Mouse (Mus musculus): ENCODE data around the gene Cnih1. TPM values are rescaled to one million over a fixed set of nuclear protein-coding genes. Genes with fewer than 3 reads are reported as not detected.
A peak's percentile ranks its signal among the peaks of the same experiment; 100 is the strongest.

Cnih1 gene
- polyA plus RNA-seq, 1 experiment, result 71.4 TPM

DNA sequence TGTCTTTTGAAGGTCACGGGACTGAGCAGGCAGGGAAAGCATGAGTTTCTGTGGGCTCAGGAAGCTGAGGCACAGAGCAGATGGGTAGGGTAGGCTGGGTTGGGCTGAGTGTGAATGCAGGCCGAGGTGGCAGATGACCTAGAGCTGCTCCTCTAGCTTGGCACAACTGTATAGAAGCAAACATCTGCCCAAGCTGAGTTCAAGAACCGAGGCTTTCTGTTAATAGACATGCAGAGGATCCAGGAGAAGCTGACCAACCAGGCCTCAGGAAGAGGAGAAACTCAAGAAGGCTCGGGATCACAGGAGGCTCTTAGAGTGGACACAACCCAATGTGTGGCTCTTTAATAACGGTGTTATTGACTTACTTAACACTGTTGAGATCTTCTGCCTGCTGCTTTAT lies 18.0 kb upstream of the Cnih1 start:
- TF ChIP-seq POLR2A (IDR thresholded peaks at IDR 0.05; ENCODE audit: low read depth, low read length), result no peak
- TF ChIP-seq CTCF (conservative IDR thresholded peaks at IDR 0.05; ENCODE audit: insufficient read depth, insufficient read length, low read depth, low read length), result no peak
- Histone ChIP-seq H3K4me1 (ENCODE audit: control insufficient read depth, insufficient read depth, low read length) (no peaks in the 10 kb centered on the region), H3K27ac (ENCODE audit: insufficient read depth, low read depth, low read length) (no peak overlapping the region), H3K4me3 (ENCODE audit: insufficient read depth, low read depth, low read length) (no peak overlapping the region), H3K36me3 (ENCODE audit: control insufficient read depth, insufficient read depth, low read length) (peaks cover 5% of the 10 kb centered on the region), H3K27me3 (replicated peaks; ENCODE audit: control insufficient read depth, insufficient read depth, low read length) (no peaks in the 10 kb centered on the region)
- 78% methylated on average over 5 of the region's 5 CpGs for WGBS
- no peak for DNase-seq

DNA sequence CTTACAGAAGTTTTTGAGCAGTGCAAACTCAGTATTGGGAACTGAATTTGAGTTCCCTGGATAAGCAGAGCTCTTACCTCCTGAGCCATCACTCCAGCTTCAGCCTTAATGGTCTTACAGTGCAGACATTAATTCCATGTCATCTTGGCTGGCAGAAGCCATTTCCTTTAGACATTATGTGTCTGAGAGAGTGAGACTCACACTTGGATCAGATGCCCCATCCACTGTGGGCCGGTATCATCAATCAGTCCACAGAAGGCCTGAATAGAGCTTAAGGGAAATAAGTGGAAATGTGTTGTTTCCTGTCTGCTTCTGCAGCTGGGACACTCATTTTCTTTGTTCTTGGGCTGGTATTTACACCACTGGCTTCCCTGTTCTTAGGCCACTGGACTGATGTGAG lies 15.6 kb upstream of the Cnih1 start:
- WGBS, result 62% methylated on average over 1 of the region's 1 CpGs

DNA sequence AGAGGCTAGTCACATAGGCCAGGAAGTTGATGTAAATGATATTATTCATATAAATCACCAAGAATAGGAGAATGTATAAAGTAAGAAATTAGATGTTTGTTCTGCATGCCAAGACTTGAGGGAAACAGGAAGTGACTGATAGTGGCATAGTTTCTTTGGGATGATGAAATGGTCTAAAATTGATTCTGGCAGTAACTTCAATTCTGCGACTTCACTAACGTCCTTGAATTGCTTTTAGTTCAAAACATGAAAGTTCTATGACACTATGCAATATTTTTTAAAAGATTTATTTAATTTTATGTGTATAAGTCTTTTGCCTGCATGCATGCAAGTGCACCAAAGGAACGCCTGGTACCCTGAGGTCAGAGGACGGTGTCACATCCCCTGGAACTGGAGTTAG lies 15.0 kb upstream of the Cnih1 start:
- no peaks in the 10 kb centered on the region for H3K36me3 ChIP-seq (ENCODE audit: control insufficient read depth, insufficient read depth, low read length)
- DNase-seq, result no peak
- no peak for TF ChIP-seq CTCF (conservative IDR thresholded peaks at IDR 0.05; ENCODE audit: insufficient read depth, insufficient read length, low read depth, low read length)
- TF ChIP-seq POLR2A (IDR thresholded peaks at IDR 0.05; ENCODE audit: low read depth, low read length), result no peak
- H3K27ac ChIP-seq (ENCODE audit: insufficient read depth, low read depth, low read length), result no peak overlapping the region
- no peaks in the 10 kb centered on the region for H3K27me3 ChIP-seq (replicated peaks; ENCODE audit: control insufficient read depth, insufficient read depth, low read length)
- 78% methylated on average over 4 of the region's 4 CpGs for WGBS
- H3K4me1 ChIP-seq (ENCODE audit: control insufficient read depth, insufficient read depth, low read length), result 0 out of 2 replicates have a peak, but pooled peaks cover 3% of the 10 kb centered on the region
- no peak overlapping the region for H3K4me3 ChIP-seq (ENCODE audit: insufficient read depth, low read depth, low read length)

More for the DNA sequence above, 15.6 kb upstream of the Cnih1 start:
- peak; percentile 29 for DNase-seq
- Histone ChIP-seq H3K4me3 (ENCODE audit: insufficient read depth, low read depth, low read length) (no peak overlapping the region), H3K27me3 (replicated peaks; ENCODE audit: control insufficient read depth, insufficient read depth, low read length) (no peaks in the 10 kb centered on the region), H3K4me1 (ENCODE audit: control insufficient read depth, insufficient read depth, low read length) (0 out of 2 replicates have a peak, but pooled peaks cover 3% of the 10 kb centered on the region), H3K36me3 (ENCODE audit: control insufficient read depth, insufficient read depth, low read length) (no peaks in the 10 kb centered on the region), H3K27ac (ENCODE audit: insufficient read depth, low read depth, low read length) (no peak overlapping the region)
- TF ChIP-seq POLR2A (IDR thresholded peaks at IDR 0.05; ENCODE audit: low read depth, low read length) (no peak), CTCF (conservative IDR thresholded peaks at IDR 0.05; ENCODE audit: insufficient read depth, insufficient read length, low read depth, low read length) (no peak)

DNA sequence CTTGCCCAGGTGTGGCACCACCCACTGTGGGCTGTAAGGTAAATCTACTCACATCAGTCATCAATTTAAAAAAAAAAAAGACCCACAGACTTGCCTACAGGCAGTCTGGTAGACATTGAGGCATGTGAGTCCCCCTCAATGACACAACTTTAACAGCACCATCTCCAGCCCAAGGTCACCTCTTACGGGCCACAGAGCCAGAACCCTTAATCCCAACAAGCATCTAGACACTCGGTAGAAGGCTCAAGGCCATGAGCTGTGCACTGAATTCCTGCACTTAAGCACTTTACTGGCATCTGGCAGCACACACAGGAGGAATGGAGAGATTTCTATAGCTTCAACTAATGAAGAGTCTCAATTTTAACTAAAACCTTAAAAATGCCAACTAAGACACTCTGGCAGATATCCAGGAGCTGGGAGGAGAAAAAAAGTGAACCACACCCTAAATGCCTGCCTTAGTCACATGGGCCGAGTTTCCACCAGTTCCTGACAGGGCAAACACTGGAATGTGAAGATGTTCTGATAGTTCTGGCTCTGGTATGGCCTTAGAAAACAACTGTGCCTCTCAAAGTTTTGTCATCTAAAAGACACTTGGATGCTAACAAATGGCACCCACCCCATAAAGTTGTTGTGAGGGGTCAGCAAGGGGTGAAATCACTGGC lies 12.6 kb upstream of the Cnih1 start:
- Histone ChIP-seq H3K27ac (ENCODE audit: insufficient read depth, low read depth, low read length) (no peak overlapping the region; the same call in 1 of the 2 replicates), H3K36me3 (ENCODE audit: control insufficient read depth, insufficient read depth, low read length) (no peaks in the 10 kb centered on the region), H3K4me1 (ENCODE audit: control insufficient read depth, insufficient read depth, low read length) (0 out of 2 replicates have a peak, but pooled peaks cover 3% of the 10 kb centered on the region), H3K4me3 (ENCODE audit: insufficient read depth, low read depth, low read length) (no peak overlapping the region), H3K27me3 (replicated peaks; ENCODE audit: control insufficient read depth, insufficient read depth, low read length) (no peaks in the 10 kb centered on the region)
- TF ChIP-seq POLR2A (IDR thresholded peaks at IDR 0.05; ENCODE audit: low read depth, low read length) (no peak), CTCF (conservative IDR thresholded peaks at IDR 0.05; ENCODE audit: insufficient read depth, insufficient read length, low read depth, low read length) (no peak)
- 72% methylated on average over 3 of the region's 3 CpGs for WGBS
- peak; percentile 46 for DNase-seq

DNA sequence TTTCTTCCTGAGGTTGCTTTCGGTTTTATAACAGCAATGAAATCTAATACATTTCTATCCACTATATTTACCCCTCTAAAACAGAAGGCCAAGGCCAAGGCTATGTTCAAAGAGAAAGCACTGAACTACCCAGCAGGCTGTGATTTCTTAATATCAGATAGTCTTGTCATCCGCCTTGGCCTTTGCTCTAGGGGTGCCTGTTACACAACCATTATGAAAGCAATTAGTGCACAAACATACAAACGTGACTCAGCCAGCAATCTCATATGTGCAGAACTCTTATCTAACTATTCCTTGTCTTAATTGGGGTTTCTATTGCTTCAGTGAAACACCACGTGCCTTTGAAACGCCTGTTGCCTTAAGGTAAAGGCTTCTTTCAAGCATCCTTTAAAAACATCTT lies 5.9 kb upstream of the Cnih1 start:
- WGBS, result 86% methylated on average over 5 of the region's 5 CpGs

DNA sequence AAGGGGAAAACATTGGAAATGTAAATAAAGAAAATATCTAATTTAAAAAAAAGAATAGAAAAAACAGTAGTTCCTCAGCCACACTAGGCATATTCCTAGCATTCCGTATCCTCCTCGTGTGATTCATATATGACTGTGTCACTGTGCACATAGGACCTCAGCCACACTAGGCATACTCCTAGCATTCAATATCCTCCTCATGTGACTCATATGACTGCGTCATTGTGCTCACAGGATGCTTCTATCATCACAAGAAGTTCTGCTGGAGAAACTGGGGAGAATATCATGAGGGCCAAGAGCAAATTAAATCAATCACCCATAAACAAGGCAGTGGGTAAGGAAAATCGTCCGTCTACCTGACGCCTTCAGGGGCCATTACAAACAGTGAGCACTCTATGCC lies 2.5 kb upstream of the Cnih1 start:
- WGBS, result 87% methylated on average over 6 of the region's 6 CpGs
- no peaks in the 10 kb centered on the region for H3K36me3 ChIP-seq (ENCODE audit: control insufficient read depth, insufficient read depth, low read length)
- H3K27ac ChIP-seq (ENCODE audit: insufficient read depth, low read depth, low read length), result no peak overlapping the region
- no peaks in the 10 kb centered on the region for H3K27me3 ChIP-seq (replicated peaks; ENCODE audit: control insufficient read depth, insufficient read depth, low read length)
- no peak for DNase-seq
- no peak overlapping the region for H3K4me3 ChIP-seq (ENCODE audit: insufficient read depth, low read depth, low read length)
- H3K4me1 ChIP-seq (ENCODE audit: control insufficient read depth, insufficient read depth, low read length), result peaks cover 4% of the 10 kb centered on the region; the same call in 1 of the 2 replicates
- no peak for TF ChIP-seq POLR2A (IDR thresholded peaks at IDR 0.05; ENCODE audit: low read depth, low read length)
- TF ChIP-seq CTCF (conservative IDR thresholded peaks at IDR 0.05; ENCODE audit: insufficient read depth, insufficient read length, low read depth, low read length), result no peak

More for the DNA sequence above, 5.9 kb upstream of the Cnih1 start:
- Histone ChIP-seq H3K36me3 (ENCODE audit: control insufficient read depth, insufficient read depth, low read length) (no peaks in the 10 kb centered on the region), H3K27ac (ENCODE audit: insufficient read depth, low read depth, low read length) (no peak overlapping the region), H3K27me3 (replicated peaks; ENCODE audit: control insufficient read depth, insufficient read depth, low read length) (no peaks in the 10 kb centered on the region), H3K4me3 (ENCODE audit: insufficient read depth, low read depth, low read length) (no peak overlapping the region), H3K4me1 (ENCODE audit: control insufficient read depth, insufficient read depth, low read length) (no peaks in the 10 kb centered on the region)
- no peak for TF ChIP-seq CTCF (conservative IDR thresholded peaks at IDR 0.05; ENCODE audit: insufficient read depth, insufficient read length, low read depth, low read length)
- no peak for TF ChIP-seq POLR2A (IDR thresholded peaks at IDR 0.05; ENCODE audit: low read depth, low read length)
- DNase-seq, result no peak

DNA sequence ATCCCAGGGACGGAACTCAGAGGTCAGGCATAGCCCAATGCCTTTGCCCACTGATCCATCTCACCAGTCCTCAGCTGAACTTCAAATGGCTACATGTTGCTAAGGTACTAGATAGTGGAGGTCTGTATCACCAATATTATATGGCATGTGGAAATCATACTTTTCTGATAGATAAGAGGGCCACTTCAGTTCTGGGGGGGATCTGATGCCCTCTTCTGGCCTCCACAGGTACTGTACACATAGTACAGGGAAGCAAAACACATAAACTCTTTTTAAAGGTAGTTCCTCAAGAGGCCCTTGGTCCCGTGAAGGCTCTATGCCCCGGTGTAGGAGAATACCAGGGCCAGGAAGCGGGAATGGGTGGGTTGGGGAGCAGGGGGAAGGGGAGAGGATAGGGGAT lies 2.1 kb upstream of the Cnih1 start:
- 79% methylated on average over 4 of the region's 4 CpGs for WGBS

More for the DNA sequence above, 2.1 kb upstream of the Cnih1 start:
- peaks cover 4% of the 10 kb centered on the region; the same call in 1 of the 2 replicates for H3K4me1 ChIP-seq (ENCODE audit: control insufficient read depth, insufficient read depth, low read length)
- DNase-seq, result peak; percentile 11
- no peaks in the 10 kb centered on the region for H3K27me3 ChIP-seq (replicated peaks; ENCODE audit: control insufficient read depth, insufficient read depth, low read length)
- TF ChIP-seq POLR2A (IDR thresholded peaks at IDR 0.05; ENCODE audit: low read depth, low read length) (no peak), CTCF (conservative IDR thresholded peaks at IDR 0.05; ENCODE audit: insufficient read depth, insufficient read length, low read depth, low read length) (peak; percentile 26; the same call in 1 of the 2 replicates)
- no peak overlapping the region for H3K27ac ChIP-seq (ENCODE audit: insufficient read depth, low read depth, low read length)
- H3K4me3 ChIP-seq (ENCODE audit: insufficient read depth, low read depth, low read length), result no peak overlapping the region
- no peaks in the 10 kb centered on the region for H3K36me3 ChIP-seq (ENCODE audit: control insufficient read depth, insufficient read depth, low read length)
